Mouse (Mus musculus): ENCODE measurements around the gene Prpf31. TPM values are rescaled to one million over a fixed set of nuclear protein-coding genes. Genes with fewer than 3 reads are reported as not detected.

The Prpf31 gene
- total and polyA plus RNA-seq, 2 experiments, result 7.9 to 13.0 TPM

GRCm38 (mm10) chr7:3606798-3607197, 23.0 kb upstream of the Prpf31 start:
- DNase-seq (ENCODE audit: extremely low read depth, low read depth, low spot score), result peak; percentile 66
- no peak overlapping the region for H3K9ac ChIP-seq (ENCODE audit: low read depth, low read length)
- no peaks in the 10 kb centered on the region for H3K36me3 ChIP-seq (ENCODE audit: control insufficient read depth, insufficient read depth, low read length)
- TF ChIP-seq POLR2A (IDR thresholded peaks at IDR 0.05; ENCODE audit: extremely low read depth, insufficient read depth, low read length) (no peak), CTCF (IDR thresholded peaks at IDR 0.05; ENCODE audit: low read depth, low read length) (peak; percentile 33; the same call in 1 of the 2 replicates)
- H3K27me3 ChIP-seq (ENCODE audit: control insufficient read depth, insufficient read depth, low read length), result no peaks in the 10 kb centered on the region
- no peaks in the 10 kb centered on the region for H3K79me2 ChIP-seq (ENCODE audit: control insufficient read depth, insufficient read depth, low read length)
- WGBS, result 14% methylated on average over 2 of the region's 2 CpGs
- H3K4me1 ChIP-seq (ENCODE audit: control insufficient read depth, insufficient read depth, low read length), result peaks cover 7% of the 10 kb centered on the region
- H3K27ac ChIP-seq (replicated peaks; ENCODE audit: insufficient read depth, low read depth, low read length), result no peak overlapping the region
- no peak overlapping the region for H3K4me3 ChIP-seq (ENCODE audit: insufficient read depth, low read depth, low read length)

GRCm38 (mm10) chr7:3607391-3607790, 22.4 kb upstream of the Prpf31 start:
- peaks cover 7% of the 10 kb centered on the region for H3K4me1 ChIP-seq (ENCODE audit: control insufficient read depth, insufficient read depth, low read length)
- no peak overlapping the region for H3K4me3 ChIP-seq (ENCODE audit: insufficient read depth, low read depth, low read length)
- no peaks in the 10 kb centered on the region for H3K27me3 ChIP-seq (ENCODE audit: control insufficient read depth, insufficient read depth, low read length)
- WGBS, result 87% methylated on average over 6 of the region's 6 CpGs
- no peaks in the 10 kb centered on the region for H3K79me2 ChIP-seq (ENCODE audit: control insufficient read depth, insufficient read depth, low read length)
- no peak overlapping the region for H3K27ac ChIP-seq (replicated peaks; ENCODE audit: insufficient read depth, low read depth, low read length)
- no peak for DNase-seq (ENCODE audit: extremely low read depth, low read depth, low spot score)
- H3K9ac ChIP-seq (ENCODE audit: low read depth, low read length), result no peak overlapping the region
- TF ChIP-seq CTCF (IDR thresholded peaks at IDR 0.05; ENCODE audit: low read depth, low read length), result no peak
- no peak for TF ChIP-seq POLR2A (IDR thresholded peaks at IDR 0.05; ENCODE audit: extremely low read depth, insufficient read depth, low read length)
- no peaks in the 10 kb centered on the region for H3K36me3 ChIP-seq (ENCODE audit: control insufficient read depth, insufficient read depth, low read length)

- peak; percentile 55 for DNase-seq (ENCODE audit: extremely low read depth, low read depth, low spot score)
- Histone ChIP-seq H3K4me1 (ENCODE audit: control insufficient read depth, insufficient read depth, low read length) (peaks cover 7% of the 10 kb centered on the region), H3K27ac (replicated peaks; ENCODE audit: insufficient read depth, low read depth, low read length) (peak overlapping the region; percentile 73), H3K4me3 (ENCODE audit: insufficient read depth, low read depth, low read length) (no peak overlapping the region), H3K36me3 (ENCODE audit: control insufficient read depth, insufficient read depth, low read length) (no peaks in the 10 kb centered on the region), H3K79me2 (ENCODE audit: control insufficient read depth, insufficient read depth, low read length) (no peaks in the 10 kb centered on the region), H3K27me3 (ENCODE audit: control insufficient read depth, insufficient read depth, low read length) (no peaks in the 10 kb centered on the region), H3K9ac (ENCODE audit: low read depth, low read length) (no peak overlapping the region; the same call in 1 of the 2 replicates)
- TF ChIP-seq CTCF (IDR thresholded peaks at IDR 0.05; ENCODE audit: low read depth, low read length), result no peak
- no peak for TF ChIP-seq POLR2A (IDR thresholded peaks at IDR 0.05; ENCODE audit: extremely low read depth, insufficient read depth, low read length)
- WGBS, result 18% methylated on average over 3 of the region's 3 CpGs
Observed at GRCm38 (mm10) chr7:3608668-3609067, 21.1 kb upstream of the Prpf31 start.

- 14% methylated on average over 3 of the region's 3 CpGs for WGBS
- Histone ChIP-seq H3K27me3 (ENCODE audit: control insufficient read depth, insufficient read depth, low read length) (no peaks in the 10 kb centered on the region), H3K79me2 (ENCODE audit: control insufficient read depth, insufficient read depth, low read length) (no peaks in the 10 kb centered on the region), H3K27ac (replicated peaks; ENCODE audit: insufficient read depth, low read depth, low read length) (peak overlapping the region; percentile 73), H3K36me3 (ENCODE audit: control insufficient read depth, insufficient read depth, low read length) (no peaks in the 10 kb centered on the region), H3K4me1 (ENCODE audit: control insufficient read depth, insufficient read depth, low read length) (peaks cover 7% of the 10 kb centered on the region), H3K9ac (ENCODE audit: low read depth, low read length) (no peak overlapping the region; the same call in 1 of the 2 replicates), H3K4me3 (ENCODE audit: insufficient read depth, low read depth, low read length) (no peak overlapping the region)
- no peak for TF ChIP-seq CTCF (IDR thresholded peaks at IDR 0.05; ENCODE audit: low read depth, low read length)
- no peak for TF ChIP-seq POLR2A (IDR thresholded peaks at IDR 0.05; ENCODE audit: extremely low read depth, insufficient read depth, low read length)
- DNase-seq (ENCODE audit: extremely low read depth, low read depth, low spot score), result peak; percentile 90
Observed at GRCm38 (mm10) chr7:3609082-3609481, 20.7 kb upstream of the Prpf31 start.

GRCm38 (mm10) chr7:3610437-3610836, 19.3 kb upstream of the Prpf31 start:
- DNase-seq (ENCODE audit: extremely low read depth, low read depth, low spot score), result no peak
- TF ChIP-seq POLR2A (IDR thresholded peaks at IDR 0.05; ENCODE audit: extremely low read depth, insufficient read depth, low read length), result no peak
- no peak for TF ChIP-seq CTCF (IDR thresholded peaks at IDR 0.05; ENCODE audit: low read depth, low read length)
- Histone ChIP-seq H3K79me2 (ENCODE audit: control insufficient read depth, insufficient read depth, low read length) (no peaks in the 10 kb centered on the region), H3K9ac (ENCODE audit: low read depth, low read length) (no peak overlapping the region), H3K27me3 (ENCODE audit: control insufficient read depth, insufficient read depth, low read length) (no peaks in the 10 kb centered on the region), H3K4me1 (ENCODE audit: control insufficient read depth, insufficient read depth, low read length) (peaks cover 7% of the 10 kb centered on the region), H3K4me3 (ENCODE audit: insufficient read depth, low read depth, low read length) (no peak overlapping the region), H3K27ac (replicated peaks; ENCODE audit: insufficient read depth, low read depth, low read length) (no peak overlapping the region), H3K36me3 (ENCODE audit: control insufficient read depth, insufficient read depth, low read length) (no peaks in the 10 kb centered on the region)
- 85% methylated on average over 3 of the region's 3 CpGs for whole genome bisulfite sequencing

GRCm38 (mm10) chr7:3611006-3611405, 18.8 kb upstream of the Prpf31 start:
- peak; percentile 62 for DNase-seq (ENCODE audit: extremely low read depth, low read depth, low spot score)
- no peak overlapping the region for H3K9ac ChIP-seq (ENCODE audit: low read depth, low read length)
- H3K27me3 ChIP-seq (ENCODE audit: control insufficient read depth, insufficient read depth, low read length), result no peaks in the 10 kb centered on the region
- 60% methylated on average over 13 of the region's 13 CpGs for WGBS
- H3K4me3 ChIP-seq (ENCODE audit: insufficient read depth, low read depth, low read length), result no peak overlapping the region
- H3K4me1 ChIP-seq (ENCODE audit: control insufficient read depth, insufficient read depth, low read length), result peaks cover 7% of the 10 kb centered on the region
- H3K79me2 ChIP-seq (ENCODE audit: control insufficient read depth, insufficient read depth, low read length), result no peaks in the 10 kb centered on the region
- TF ChIP-seq POLR2A (IDR thresholded peaks at IDR 0.05; ENCODE audit: extremely low read depth, insufficient read depth, low read length), result no peak
- TF ChIP-seq CTCF (IDR thresholded peaks at IDR 0.05; ENCODE audit: low read depth, low read length), result no peak
- H3K27ac ChIP-seq (replicated peaks; ENCODE audit: insufficient read depth, low read depth, low read length), result no peak overlapping the region
- H3K36me3 ChIP-seq (ENCODE audit: control insufficient read depth, insufficient read depth, low read length), result no peaks in the 10 kb centered on the region

All from liver, adult 2 months (tissue).